In genomic region chr13:54895981-54896380, GRCm38 (mm10) we compare ENCODE assay signal across 17 mouse cellular contexts. TPM values are rescaled to one million over a fixed set of nuclear protein-coding genes. Genes with fewer than 3 reads are reported as not detected.
DNase-seq lines count a peak whose midpoint lies in the region; ATAC-seq lines count a peak whose summit lies in the region.
"Had no signal": no experiment of that assay in that cellular context is flagged by ENCODE, and none has a peak within 500 bp of the region (broad histone marks: within the 10 kb centered on the region; RNA-seq: fewer than 3 reads in every experiment).

No protein-coding gene starts in this region.

- 63% methylated on average over 5 of the region's 5 CpGs for WGBS in midbrain, embryonic 13.5 days
- 81% methylated on average over 5 of the region's 5 CpGs for WGBS in midbrain, embryonic 11.5 days

- no peak overlapping the region for H3K4me2 ChIP-seq in midbrain, embryonic 13.5 days (replicated peaks)
- no peak overlapping the region for H3K4me2 ChIP-seq in midbrain, embryonic 11.5 days

- 0 out of 2 replicates have a peak, but pooled peaks cover 4% of the 10 kb centered on the region for H3K27me3 ChIP-seq in midbrain, embryonic 13.5 days
- H3K27me3 ChIP-seq in midbrain, embryonic 11.5 days (ENCODE audit: control insufficient read depth, insufficient read depth, low read length) = no peaks in the 10 kb centered on the region

- no peak overlapping the region for H3K4me3 ChIP-seq in midbrain, embryonic 13.5 days (replicated peaks)
- no peak overlapping the region for H3K4me3 ChIP-seq in midbrain, embryonic 11.5 days (ENCODE audit: low read depth, low read length)
- H3K4me3 ChIP-seq: heart, embryonic 10.5 days had no signal

- no peak for ATAC-seq in midbrain, embryonic 13.5 days
- no peak for ATAC-seq in midbrain, embryonic 11.5 days (ENCODE audit: low FRiP score)
- no peak for ATAC-seq in CD4-positive, CD25-positive, alpha-beta regulatory T cell, adult 4 months
- ATAC-seq: forebrain, embryonic 16.5 days; liver, postnatal 0 days had no signal

- peak overlapping the region; percentile 2; the same call in 1 of the 2 replicates for H3K27ac ChIP-seq in midbrain, embryonic 13.5 days
- no peak overlapping the region for H3K27ac ChIP-seq in midbrain, embryonic 11.5 days (ENCODE audit: low read depth, low read length)
- H3K27ac ChIP-seq: heart, embryonic 10.5 days had no signal

- H3K36me3 ChIP-seq in midbrain, embryonic 13.5 days = no peaks in the 10 kb centered on the region
- H3K36me3 ChIP-seq in midbrain, embryonic 11.5 days (ENCODE audit: control insufficient read depth, insufficient read depth, low read length) = no peaks in the 10 kb centered on the region
- H3K36me3 ChIP-seq: heart, embryonic 10.5 days had no signal

- no peak for DNase-seq in midbrain, embryonic 11.5 days (ENCODE audit: low spot score, missing footprints)
- DNase-seq in cerebellum, adult 18-20 months = peak; percentile 65 to 79
- peak; percentile 84 to 87 for DNase-seq in cerebellum, postnatal 10 days
- no peak for DNase-seq in kidney, postnatal 36 days
- no peak for DNase-seq in urinary bladder, postnatal 10 days (ENCODE audit: low spot score)
- DNase-seq: adrenal gland, adult 2 months; kidney, adult 2 months; kidney, postnatal 14 days; liver; liver, postnatal 0 days; lung, postnatal 10 days; right cerebral cortex, adult 18-20 months; thymus, postnatal 36 days had no signal

- H3K9ac ChIP-seq in midbrain, embryonic 13.5 days (replicated peaks) = no peak overlapping the region
- no peak overlapping the region for H3K9ac ChIP-seq in midbrain, embryonic 11.5 days (ENCODE audit: low read length)
- H3K9ac ChIP-seq: liver, postnatal 0 days had no signal

- peaks cover 9% of the 10 kb centered on the region for H3K4me1 ChIP-seq in midbrain, embryonic 13.5 days (replicated peaks)
- no peaks in the 10 kb centered on the region for H3K4me1 ChIP-seq in midbrain, embryonic 11.5 days (ENCODE audit: control insufficient read depth, insufficient read depth, low read length)
- H3K4me1 ChIP-seq: heart, embryonic 10.5 days had no signal

- no peaks in the 10 kb centered on the region for H3K9me3 ChIP-seq in midbrain, embryonic 13.5 days
- H3K9me3 ChIP-seq in midbrain, embryonic 11.5 days (ENCODE audit: control insufficient read depth, low read length) = no peaks in the 10 kb centered on the region
- H3K9me3 ChIP-seq: heart, embryonic 10.5 days had no signal

RNA-seq across cellular contexts. Expression of gene Unc5a, which starts 53.2 kb away (rescaled TPM):
- polyA plus RNA-seq in midbrain, embryonic 13.5 days (2015; fragmentation: Nextera tagmentation; extraction: Ambion mirVana) = 5.9 and 7.3 TPM in 2 replicates
- polyA plus RNA-seq in midbrain, embryonic 11.5 days (2014; fragmentation: Nextera tagmentation; extraction: Ambion mirVana) = 2.2 and 2.9 TPM in 2 replicates
- polyA plus RNA-seq in CD4-positive, CD25-positive, alpha-beta regulatory T cell, adult 4 months (2017; shearing (Covaris generic)) = under 1 TPM in 1 of 2 experiments, not detected in 1; 0.46 TPM

Comparison
In these comparisons a context has a peak if more than half of its experiments do, and no peak if none do; other contexts are left out.
1. DNase-seq: peak in cerebellum, adult 18-20 months (2 of 2) and cerebellum, postnatal 10 days (2 of 2); none in midbrain, embryonic 11.5 days (single experiment), kidney, postnatal 36 days (0 of 2) and urinary bladder, postnatal 10 days (single experiment).